Mouse (Mus musculus): Measurements from ENCODE around the gene Ccdc169.

DNA sequence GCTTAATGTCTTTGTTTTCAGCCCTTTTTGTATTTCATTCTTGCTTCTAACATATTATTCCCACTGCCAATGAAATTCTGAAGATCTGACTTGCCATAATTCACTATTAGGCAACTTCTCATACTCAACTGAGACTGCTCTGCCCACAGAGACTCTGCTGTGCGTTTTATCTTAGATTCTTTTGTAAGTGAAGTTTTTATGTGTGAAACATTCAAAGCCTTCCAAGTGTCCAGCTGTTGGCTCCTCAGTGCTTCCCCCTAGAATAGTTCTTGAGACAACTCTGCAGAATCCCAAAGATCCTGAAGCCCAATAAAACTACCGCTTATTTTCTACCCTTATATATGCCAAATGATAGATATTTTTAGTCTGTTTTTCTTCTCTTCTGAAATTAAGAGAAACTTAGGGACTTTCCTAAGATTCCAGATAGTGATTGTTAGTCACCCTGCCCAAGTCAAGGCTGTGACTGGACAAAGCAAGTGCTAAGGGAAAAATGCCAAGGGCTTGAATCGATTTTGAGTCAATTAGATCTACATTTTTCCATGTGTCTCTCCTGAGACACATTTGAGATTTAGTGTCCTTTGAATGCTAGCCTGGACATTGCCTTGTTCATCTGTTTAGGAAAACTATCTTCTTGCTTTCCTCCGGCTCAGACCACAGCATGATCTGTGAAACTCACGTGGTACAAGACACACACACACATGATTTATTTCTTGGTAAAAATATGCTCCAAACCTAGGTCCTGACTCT is 58.6 kb downstream of the Ccdc169 start:
- TF ChIP-seq CTCF (IDR thresholded peaks at IDR 0.05 in 2 of 3, conservative IDR thresholded peaks at IDR 0.05 in 1 of 3; ENCODE audit: control insufficient read depth in 1 of 3, insufficient read depth in 1 of 3, low read depth in 2 of 3, low read length in 3 of 3, poor library complexity in 1 of 3, severe bottlenecking in 1 of 3) = no peak
- no peak for TF ChIP-seq SIN3A (IDR thresholded peaks at IDR 0.05; ENCODE audit: low read length)
- no peak for TF ChIP-seq GATA1 (IDR thresholded peaks at IDR 0.05; ENCODE audit: low read depth, low read length)

Measured in MEL (cell line).